Mouse (Mus musculus): ENCODE data around the gene Mb21d2.

Mb21d2 gene

GRCm38 (mm10) chr16:28859009-28859288 is 70.5 kb downstream of the Mb21d2 start:
- no peak for DNase-seq

- no peak for DNase-seq
These were observed 71.1 kb downstream of the Mb21d2 start for GRCm38 (mm10) chr16:28858210-28859008.

GRCm38 (mm10) chr16:28851409-28851821 is 78.1 kb downstream of the Mb21d2 start:
- DNase-seq: no peak

- no peak for DNase-seq
These were observed 78.6 kb downstream of the Mb21d2 start for GRCm38 (mm10) chr16:28850881-28851280.

DNA sequence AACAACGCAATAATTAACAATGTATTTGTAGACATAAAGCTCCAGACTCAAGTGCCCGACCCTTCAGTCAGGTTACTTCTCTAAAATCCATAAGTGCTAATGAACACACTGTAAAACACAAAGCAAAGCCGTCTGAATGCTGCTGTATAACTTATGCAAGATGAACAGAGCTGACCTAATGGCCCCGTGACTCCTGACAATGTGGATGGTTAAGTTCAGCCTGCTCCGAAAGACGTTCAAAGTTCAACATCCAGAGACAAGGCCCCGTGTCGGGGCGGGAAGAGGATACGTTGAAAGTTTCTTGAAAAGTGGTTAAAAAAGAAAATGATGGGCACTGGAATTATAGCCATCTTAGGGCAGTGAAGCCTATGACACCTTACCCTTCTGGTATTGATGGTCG is 83.3 kb downstream of the Mb21d2 start:
- no peak for DNase-seq

- no peak for DNase-seq
These were observed 84.1 kb downstream of the Mb21d2 start for GRCm38 (mm10) chr16:28845336-28845735.

- DNase-seq: no peak
These were observed 88.4 kb downstream of the Mb21d2 start for GRCm38 (mm10) chr16:28841102-28841501.

GRCm38 (mm10) chr16:28840075-28840974 is 89.1 kb downstream of the Mb21d2 start:
- DNase-seq: peak; percentile 53

GRCm38 (mm10) chr16:28839575-28839974 is 89.9 kb downstream of the Mb21d2 start:
- DNase-seq: no peak

DNA sequence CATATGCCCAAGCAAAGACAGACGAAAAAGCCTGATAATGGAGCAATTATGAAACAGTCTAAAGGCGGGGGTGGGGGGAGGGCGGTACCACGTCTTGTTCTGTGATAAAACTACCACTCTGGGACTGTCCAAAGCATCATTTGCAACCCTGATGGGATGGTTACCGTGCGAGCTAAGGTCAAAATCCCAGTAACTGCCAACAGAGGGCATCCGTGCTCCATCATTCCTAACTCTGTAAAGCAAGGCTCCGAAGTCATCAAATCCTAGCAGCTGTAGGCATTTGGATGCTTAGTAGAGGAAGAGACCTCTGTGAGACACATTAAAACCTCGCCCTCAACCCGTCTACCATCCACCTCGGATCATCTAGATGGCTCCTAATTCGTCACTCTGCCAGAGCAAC is 91.5 kb downstream of the Mb21d2 start:
- peak; percentile 56 for DNase-seq

DNA sequence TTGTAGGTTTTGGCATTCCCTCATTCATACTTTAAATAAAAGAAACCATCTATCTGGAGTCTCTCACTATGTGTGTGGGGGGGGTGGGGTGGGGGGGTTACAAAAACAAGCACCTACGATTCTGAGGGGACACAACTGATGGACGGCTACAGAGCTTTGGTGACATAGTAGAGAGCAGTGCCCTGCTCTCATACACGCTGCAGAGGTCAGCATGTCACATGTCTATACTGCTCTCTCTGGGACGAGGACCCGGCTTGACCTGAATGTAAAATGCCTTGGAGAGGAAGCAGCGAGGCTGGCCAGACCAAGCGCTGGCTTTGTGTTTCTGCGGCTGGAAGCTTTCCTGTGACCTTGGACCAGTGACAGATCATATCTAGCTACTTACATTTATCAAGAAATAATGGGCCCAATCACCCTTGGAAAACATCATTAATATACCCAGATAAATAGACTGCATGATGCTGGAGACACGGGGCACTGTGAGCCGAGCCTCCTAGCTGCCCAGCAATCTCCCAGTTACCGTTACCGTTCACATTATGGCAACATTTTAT is 97.3 kb downstream of the Mb21d2 start:
- no peak for DNase-seq

GRCm38 (mm10) chr16:28829263-28829955 is 100.1 kb downstream of the Mb21d2 start:
- no peak for DNase-seq

DNA sequence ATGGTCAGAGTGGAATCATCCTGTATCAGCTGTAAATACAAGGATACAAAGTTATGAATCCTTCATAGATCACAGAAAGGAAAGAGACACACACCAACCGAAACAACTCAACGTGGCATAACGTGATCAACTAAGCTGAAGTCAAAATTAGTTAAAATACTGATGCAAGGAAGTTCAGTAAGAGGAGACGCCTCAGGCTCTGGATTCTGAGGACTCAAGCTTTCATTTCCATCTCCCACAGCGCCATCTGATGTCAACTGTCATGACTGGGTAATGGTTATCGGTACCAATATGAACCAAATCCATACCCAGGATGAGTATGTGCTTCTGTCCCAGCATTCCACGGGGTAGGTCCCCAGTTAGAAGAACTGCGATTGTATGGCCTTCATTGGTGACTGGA is 104.7 kb downstream of the Mb21d2 start:
- no peak for DNase-seq

GRCm38 (mm10) chr16:28821774-28822173 is 107.7 kb downstream of the Mb21d2 start:
- DNase-seq: no peak

GRCm38 (mm10) chr16:28818749-28819285 is 110.7 kb downstream of the Mb21d2 start:
- DNase-seq: no peak

DNA sequence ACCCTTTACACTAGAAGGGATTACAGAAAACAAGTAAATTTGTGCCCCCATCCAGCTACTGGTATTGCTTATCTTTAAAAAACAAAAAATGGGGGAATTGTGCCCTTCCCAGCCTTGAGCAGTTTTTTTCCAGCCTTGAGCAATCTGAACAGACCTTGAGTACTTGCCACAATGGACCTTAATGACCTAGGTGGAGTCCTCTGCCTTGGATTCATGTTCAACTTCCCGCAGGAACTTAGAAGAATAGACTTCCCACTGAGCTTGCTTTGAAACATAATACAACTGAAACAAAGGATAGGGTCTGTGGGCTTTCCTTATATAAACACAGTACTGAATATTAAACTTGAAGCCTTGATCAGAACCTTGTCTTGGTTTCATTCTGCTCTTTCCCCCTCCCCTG is 116.2 kb downstream of the Mb21d2 start:
- no peak for DNase-seq

DNA sequence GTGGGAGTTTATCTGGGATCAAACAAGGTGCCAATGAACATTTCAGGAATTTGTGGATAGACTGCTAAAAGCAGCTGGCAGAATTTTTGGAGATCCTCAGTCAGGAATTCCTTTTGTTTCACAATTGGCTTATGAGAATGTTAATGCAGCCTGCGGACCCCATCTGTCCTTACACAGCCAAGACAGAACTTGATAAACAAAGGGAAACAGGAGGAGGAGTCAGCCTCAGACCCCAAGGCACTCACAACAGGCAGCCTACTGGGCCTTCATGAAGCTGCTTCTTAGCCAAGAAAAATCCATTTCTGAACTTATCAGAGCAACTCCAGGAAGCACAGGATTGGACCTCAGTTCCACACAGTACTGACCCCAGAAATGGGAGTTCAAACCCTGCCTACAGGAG is 120.4 kb downstream of the Mb21d2 start:
- DNase-seq: no peak

GRCm38 (mm10) chr16:28793115-28793514 is 136.4 kb downstream of the Mb21d2 start:
- DNase-seq: peak; percentile 34

Data from cerebellum, adult 9-11 months (tissue).